Mouse (Mus musculus): ENCODE data around the gene Gm21294. TPM values are rescaled to one million over a fixed set of nuclear protein-coding genes. Genes with fewer than 3 reads are reported as not detected.

Gm21294 gene
- total RNA-seq (2023): not detected

GRCm38 (mm10) chrY:89052506-89052905 is at the start of gene Gm21294:
Gene Gm21294 (plus strand): TSS chrY:89052806.

